In genomic region chr4:114648532-114649074, GRCm38 (mm10) we compare ENCODE assay signal across 9 mouse cellular contexts.
DNase-seq lines count a peak whose midpoint lies in the region; ATAC-seq lines count a peak whose summit lies in the region.
"Had no signal": no experiment of that assay in that cellular context is flagged by ENCODE, and none has a peak within 500 bp of the region (broad histone marks: within the 10 kb centered on the region; RNA-seq: fewer than 3 reads in every experiment).

No protein-coding gene starts in this region.

- no peak overlapping the region for H3K4me3 ChIP-seq in lung, embryonic 16.5 days (ENCODE audit: low read length)
- H3K4me3 ChIP-seq: megakaryocyte, embryonic 14.5 days had no signal

- intact Hi-C loops in left cerebral cortex, postnatal 36 days (cut with DNase I) = no loop called here

- no peak overlapping the region for H3K9ac ChIP-seq in lung, embryonic 16.5 days (ENCODE audit: low read length)

- H3K27ac ChIP-seq in lung, embryonic 16.5 days (ENCODE audit: low read length) = no peak overlapping the region

- ATAC-seq in lung, embryonic 16.5 days (ENCODE audit: low read depth) = peak; percentile 22; the same call in 1 of the 2 replicates

- no peak for DNase-seq in lung, adult 18-20 months
- peak; percentile 49 for DNase-seq in forelimb bud, embryonic 11.5 days (ENCODE audit: low read depth, low spot score)
- DNase-seq in mesoderm, embryonic 11.5 days (ENCODE audit: low read depth, low spot score) = peak; percentile 74
- no peak for DNase-seq in left cerebral cortex, postnatal 36 days (ENCODE audit: low spot score in 2 of 2)
- DNase-seq in right cerebral cortex, postnatal 4 days = no peak
- no peak for DNase-seq in frontal cortex, postnatal 10 days (ENCODE audit: low spot score in 2 of 2)
- DNase-seq: cerebellum, postnatal 36 days had no signal

- 0 out of 2 replicates have a peak overlapping the region, but pooled peaks have one; percentile 20 for H3K4me2 ChIP-seq in lung, embryonic 16.5 days (ENCODE audit: low read depth, low read length)

- 18% methylated on average over 28 of the region's 28 CpGs for WGBS in lung, embryonic 16.5 days

- H3K36me3 ChIP-seq in lung, embryonic 16.5 days (ENCODE audit: control insufficient read depth, insufficient read depth, low read length) = no peaks in the 10 kb centered on the region

- peaks cover 13% of the 10 kb centered on the region for H3K27me3 ChIP-seq in lung, embryonic 16.5 days (ENCODE audit: control insufficient read depth, insufficient read depth, low read depth, low read length)

- H3K9me3 ChIP-seq in lung, embryonic 16.5 days (ENCODE audit: control insufficient read depth, low read length) = no peaks in the 10 kb centered on the region
- H3K9me3 ChIP-seq: megakaryocyte, embryonic 14.5 days had no signal

- peaks cover 9% of the 10 kb centered on the region for H3K4me1 ChIP-seq in lung, embryonic 16.5 days (replicated peaks; ENCODE audit: control insufficient read depth, insufficient read depth, low read length)

Comparison
In these comparisons a context has a peak if more than half of its experiments do, and no peak if none do; other contexts are left out.
1. DNase-seq: peak in forelimb bud, embryonic 11.5 days (single experiment) and mesoderm, embryonic 11.5 days (single experiment); none in lung, adult 18-20 months (0 of 2), left cerebral cortex, postnatal 36 days (0 of 2), right cerebral cortex, postnatal 4 days (single experiment) and frontal cortex, postnatal 10 days (0 of 2).